Mouse (Mus musculus) liver, postnatal 0 days (tissue): ENCODE measurements at regions not wholly inside any gene's neighbourhood (a gene's known extent, or its start where the extent isn't known, plus 50 kb on each side); places are given as distances from the start of the nearest gene placed in this dataset.

Source experiments
- CTCF ChIP-seq: sonication (generic); IDR thresholded peaks from 2 replicates; pipeline ENCODE4 v1.5.1; 2016; ENCODE audit warnings: antibody characterized with exemption, low read depth
- EP300 ChIP-seq: IDR thresholded peaks from 2 replicates; pipeline ENCODE4 v1.6.1; 2016; ENCODE audit warnings: antibody characterized with exemption, low read depth, mild to moderate bottlenecking

GRCm38 (mm10) chr3:148448465-148448864 is 541.9 kb downstream of the Adgrl2 start:
- no peak for TF ChIP-seq CTCF
- no peak for TF ChIP-seq EP300
